Mouse (Mus musculus) right cerebral cortex, postnatal 14 days (tissue): ENCODE results near the gene Fbxl16.
A peak's percentile ranks its signal among the peaks of the same experiment; 100 is the strongest.

Source experiments
- DNase-seq: peaks from one replicate; pipeline ENCODE4 v3.0.0; 2022

Gene Fbxl16

DNA sequence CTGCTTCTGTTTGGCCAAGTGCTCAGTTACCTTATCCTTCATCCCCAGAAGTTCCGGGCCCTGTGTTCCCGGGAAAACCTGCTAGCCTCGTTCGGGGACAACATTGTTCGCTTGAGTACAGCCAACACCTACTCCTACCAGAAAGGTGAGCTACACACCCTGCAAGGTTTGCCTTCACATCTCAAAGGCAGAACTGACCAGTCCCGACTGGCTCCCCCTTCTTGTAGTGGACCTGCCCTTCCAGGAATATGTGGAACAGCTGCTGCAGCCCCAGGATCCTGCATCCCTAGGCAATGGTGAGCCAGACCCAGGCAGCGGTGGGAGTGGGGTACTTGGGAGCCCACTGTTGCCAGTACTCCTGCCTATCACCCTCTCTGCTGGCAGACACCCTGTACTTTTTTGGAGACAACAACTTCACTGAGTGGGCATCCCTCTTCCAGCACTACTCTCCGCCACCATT lies 20.7 kb downstream of the Fbxl16 start:
- DNase-seq: no peak

DNA sequence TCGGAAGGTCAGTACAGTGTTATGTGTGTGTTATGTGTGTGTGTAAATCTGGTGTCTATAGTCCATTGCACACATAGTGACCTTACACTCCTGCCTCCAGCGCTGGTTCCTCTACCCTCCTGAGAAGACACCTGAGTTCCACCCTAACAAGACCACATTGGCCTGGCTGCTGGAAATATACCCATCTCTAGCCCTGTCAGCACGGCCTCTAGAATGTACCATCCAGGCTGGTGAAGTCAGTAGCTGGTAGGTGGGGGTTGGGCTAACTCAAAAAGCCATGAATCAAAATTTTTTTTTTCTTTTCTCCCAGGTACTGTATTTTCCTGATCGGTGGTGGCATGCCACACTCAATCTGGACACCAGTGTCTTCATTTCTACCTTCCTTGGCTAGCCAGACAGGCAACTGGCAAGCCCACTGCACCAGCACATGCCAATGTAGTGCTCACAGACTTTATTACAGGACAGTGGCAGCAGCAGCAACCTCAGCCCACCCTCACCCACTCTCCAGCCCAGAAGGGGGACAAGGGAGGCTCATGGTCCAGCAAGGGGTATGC lies 21.4 kb downstream of the Fbxl16 start:
- DNase-seq: no peak

DNA sequence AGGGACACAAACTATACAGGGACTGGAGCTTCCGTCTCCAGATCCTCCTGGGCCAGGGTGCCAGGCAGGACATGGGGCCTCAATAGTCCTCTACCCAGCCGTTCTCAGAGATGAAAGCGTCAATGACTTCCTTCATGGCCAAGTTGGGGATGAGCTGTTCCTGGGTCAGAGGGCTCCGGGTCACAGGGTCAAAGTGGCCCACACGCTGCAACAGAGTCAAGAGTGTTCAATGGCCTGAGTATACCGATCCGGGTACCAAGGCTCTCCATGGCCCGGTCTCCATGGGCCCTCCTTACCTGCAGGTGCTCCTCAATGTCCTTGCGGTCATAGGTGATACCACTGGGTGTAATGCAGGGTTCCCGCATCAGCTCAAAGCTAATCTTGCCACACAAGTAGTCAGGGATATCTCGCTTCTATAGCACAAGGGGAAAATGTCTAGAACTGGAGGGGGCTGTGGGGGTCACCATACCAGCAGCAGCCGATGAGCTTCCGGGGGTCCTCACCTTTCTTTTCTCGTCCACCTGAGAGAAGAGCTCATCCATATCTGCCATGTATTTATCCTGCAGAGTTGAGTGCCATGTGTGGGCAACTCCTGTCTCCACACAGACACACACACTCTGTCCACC lies 22.0 kb downstream of the Fbxl16 start:
- no peak for DNase-seq

DNA sequence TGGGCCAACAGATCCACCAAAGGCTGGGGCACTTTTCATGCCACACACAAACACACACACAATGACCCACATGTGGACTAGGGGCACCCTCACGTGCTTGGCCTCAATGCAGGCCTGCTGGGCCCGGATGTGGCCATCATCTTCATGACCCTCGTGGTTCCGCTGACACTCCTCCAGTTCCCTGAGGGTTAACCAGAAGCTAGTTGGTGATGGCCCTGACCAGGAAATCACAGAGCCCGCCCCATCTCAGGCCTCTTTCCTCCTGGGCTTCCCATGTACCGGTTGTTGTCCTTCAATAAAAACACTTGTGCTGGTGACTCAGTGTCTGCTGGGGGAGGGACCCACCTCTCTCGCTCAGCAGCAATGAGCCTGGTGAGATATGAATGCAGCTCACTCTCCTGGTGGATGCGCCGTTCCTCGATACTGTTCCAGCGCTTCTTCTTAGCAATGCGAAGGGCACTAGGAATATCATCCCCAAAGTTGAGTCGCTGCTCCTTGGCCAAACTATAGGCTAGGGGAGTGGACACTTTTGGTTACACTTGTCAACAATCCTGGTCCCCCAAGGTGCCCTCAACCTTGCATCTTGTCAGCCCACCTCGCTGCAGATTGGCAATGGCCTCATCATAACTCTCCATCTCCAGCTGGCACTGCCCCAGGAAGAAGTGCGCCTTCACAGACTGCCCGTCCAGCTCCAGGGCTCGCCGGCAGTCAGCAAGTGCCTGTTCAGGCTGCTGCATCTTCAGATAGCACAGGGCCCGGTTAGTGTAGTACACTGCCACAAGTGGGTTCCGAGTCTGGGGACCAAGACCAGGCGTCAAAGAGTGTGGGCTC lies 22.8 kb downstream of the Fbxl16 start:
- peak; percentile 58 for DNase-seq

DNA sequence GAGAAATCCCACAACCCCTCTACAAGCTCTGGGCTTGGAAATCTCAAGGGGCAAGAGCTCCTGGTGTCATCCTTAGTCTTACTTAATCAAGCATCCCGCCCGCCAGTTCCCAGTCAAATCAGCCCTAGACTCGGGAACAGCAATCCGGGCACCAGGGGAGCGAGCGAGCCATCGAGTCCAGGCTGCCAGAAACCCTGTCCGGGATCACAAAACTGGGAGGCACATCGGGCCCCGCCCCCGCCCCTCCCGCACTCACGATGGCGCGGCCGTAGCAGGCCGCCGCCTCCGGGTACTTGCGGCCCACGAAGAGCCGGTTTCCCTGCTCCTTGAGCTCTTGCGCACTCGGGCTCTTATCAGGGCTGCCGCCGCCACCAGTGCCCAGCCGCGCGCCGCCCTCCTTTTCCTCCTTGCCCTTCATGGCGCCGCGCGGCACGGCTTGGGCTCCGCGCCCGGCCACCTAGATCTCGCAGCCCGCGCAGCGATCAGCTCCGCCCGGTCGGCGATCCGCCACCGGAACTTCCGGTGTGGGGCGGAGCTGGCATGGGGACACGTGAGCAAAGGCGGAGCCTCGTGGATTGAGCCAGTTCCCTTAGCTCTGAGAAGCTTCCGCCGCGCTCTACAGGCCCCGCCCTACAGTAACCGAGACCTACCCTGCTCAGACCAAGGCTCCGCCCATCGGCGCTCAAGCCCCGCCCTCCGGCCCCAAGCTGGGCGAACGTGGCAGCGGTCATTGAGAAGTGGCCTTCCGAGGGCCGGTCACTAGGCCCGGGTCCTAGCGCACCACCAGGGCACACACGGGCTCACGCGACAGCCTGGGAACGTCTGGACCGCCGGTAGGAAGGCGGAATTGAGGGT lies 23.8 kb downstream of the Fbxl16 start:
- peak; percentile 97 for DNase-seq

DNA sequence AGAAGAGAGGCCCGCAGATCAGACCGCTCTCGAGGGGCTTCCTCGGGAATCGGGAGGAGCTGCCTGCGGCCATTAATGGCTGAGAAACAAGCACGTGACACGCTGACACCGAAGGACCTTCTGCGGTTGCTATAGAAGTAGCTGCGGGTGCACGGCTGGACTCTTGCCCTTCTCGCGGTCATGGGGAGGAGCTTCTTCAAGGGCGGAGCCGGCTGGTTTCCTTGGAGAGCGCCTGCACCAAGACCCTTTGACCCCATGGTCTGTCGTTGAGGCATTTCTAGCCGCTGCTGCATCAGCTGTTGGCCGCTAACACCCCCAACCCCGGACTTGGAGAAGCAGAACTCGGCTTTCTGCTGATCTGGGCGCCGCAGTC lies 24.4 kb downstream of the Fbxl16 start, which contains the start of gene Stub1:
Stub1 (minus strand) TSS at position 114 of the 373 bp plus-strand sequence.
- peak; percentile 83 for DNase-seq

DNA sequence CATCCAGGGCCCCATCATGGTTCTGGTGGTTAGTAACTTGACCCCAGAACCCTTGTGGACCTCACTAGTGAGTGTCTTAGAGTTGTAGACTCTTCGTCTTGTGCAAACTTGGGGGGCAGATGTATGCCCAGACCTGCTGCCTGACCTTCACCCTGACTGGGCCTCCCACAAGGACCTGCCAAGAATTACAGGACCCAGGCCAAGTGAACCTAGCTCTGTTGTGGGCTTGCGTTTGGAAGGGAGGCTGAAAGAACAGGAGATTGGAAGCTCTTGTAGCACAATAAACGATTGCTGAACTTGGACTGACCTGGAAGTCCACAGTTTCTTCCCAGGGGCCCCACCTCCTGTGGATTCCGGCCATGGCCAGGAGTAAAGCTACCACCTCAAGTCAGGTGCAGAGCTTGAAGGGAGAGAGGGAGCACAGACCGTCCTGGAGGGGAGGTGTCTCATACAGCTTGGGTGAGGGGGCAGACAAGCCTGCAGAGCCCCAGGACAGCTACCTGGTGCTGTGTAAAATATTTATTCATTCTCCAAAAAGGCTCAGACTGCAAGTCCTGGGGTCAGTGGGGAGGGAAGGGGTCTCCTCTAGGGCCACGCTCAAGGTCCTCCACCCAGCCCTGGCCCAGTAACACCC lies 25.2 kb downstream of the Fbxl16 start:
- no peak for DNase-seq

DNA sequence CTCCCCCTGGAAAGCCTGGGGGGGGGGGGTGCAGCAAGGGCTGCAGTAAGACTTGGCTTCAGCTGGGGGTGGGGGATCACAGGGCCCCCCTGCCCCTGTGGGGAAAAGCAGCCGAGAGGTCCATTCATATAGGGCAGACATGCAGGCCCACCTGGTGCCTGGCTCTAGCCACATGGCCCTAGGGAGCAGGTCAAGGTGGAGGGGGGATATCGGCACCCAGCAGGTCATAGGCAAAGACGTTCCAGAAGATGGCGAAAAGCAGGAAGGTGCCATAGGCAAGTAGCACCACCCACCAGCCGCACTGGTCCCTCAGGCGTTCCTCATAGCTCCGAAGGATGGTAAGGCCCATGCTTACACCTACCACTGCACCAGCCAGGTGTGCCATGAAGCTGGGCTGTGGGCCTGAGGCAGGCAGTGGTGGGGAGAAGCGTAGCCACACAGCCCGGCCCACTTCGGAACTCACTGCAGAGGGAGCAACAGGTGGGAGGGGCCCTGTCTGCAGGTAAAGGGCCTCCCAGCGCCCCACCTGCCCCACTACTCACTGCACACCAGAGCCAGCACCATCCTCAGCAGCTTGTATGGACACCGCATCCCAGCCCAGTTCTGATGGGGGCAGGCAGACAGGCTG lies 25.8 kb downstream of the Fbxl16 start:
- no peak for DNase-seq

DNA sequence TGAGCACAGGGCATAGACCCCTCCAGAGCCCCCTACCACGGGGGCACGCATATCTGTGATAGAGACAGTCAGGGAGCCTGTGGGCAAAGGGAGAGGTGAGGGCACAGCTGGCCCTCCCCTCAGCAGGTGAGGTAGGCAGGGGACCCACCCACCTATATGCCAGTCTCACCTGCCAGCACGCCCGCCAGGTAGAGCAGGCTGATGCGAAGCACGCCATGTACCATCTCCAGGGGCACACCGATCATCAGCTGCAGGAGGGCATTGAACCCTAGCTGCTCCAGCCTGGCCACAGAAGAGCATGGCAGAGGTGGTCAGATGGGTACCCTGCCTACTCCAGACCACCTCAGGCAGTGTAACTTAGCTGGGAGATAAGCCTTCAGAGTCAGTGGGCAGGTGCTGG lies 26.4 kb downstream of the Fbxl16 start:
- DNase-seq: no peak

DNA sequence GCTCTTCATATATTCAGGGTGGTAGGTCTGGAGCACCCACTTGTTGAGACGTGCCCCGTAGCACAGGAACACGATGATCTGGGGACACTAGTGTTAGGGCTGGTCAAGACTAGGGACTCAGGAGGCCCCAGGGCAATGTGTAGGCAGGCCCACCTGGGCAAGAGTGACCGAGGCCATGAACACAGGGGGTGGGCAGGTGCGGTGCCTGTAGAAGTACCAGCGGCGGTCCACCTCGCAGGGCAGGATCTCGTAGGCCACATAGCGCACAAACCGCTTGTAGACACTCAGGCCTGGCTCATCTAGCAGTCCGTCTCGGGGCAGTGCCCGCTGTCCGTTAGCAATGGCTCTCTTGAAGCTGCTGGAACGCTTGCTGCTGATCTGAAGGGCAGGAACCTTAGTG lies 26.9 kb downstream of the Fbxl16 start:
- no peak for DNase-seq

DNA sequence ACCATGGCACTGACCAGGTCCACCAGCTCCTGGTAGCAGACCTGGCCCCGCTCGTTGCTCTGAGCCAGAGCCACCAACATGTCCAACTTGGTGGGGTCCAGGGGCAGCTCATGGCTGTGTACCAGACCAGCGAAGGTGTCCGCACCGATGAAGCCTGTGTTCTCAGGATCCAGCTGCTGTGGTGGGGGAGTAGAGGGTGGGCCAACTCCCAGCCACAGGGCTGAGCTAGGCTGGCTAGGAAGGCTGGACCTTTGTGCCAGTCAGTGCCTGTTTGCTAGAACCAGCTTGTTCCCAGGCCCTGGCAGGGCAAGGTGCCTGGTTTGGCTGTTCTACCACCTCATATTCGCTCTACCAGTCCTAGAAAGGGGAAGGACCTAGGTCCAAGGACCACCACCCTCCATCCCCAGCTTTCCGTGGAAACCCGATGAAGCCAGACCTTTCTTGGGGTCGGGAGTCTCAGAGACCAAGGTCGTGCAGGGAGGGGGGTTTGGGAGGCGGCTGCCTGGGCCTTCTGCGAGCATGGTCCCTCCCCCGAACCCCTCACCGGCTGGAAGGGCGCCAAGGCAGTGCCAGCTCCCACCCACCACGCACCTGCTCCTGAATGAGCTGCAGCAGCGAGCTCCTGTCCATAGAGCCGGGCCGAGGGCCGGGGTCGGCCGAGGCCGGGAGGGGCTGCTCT lies 27.7 kb downstream of the Fbxl16 start:
- DNase-seq: no peak

DNA sequence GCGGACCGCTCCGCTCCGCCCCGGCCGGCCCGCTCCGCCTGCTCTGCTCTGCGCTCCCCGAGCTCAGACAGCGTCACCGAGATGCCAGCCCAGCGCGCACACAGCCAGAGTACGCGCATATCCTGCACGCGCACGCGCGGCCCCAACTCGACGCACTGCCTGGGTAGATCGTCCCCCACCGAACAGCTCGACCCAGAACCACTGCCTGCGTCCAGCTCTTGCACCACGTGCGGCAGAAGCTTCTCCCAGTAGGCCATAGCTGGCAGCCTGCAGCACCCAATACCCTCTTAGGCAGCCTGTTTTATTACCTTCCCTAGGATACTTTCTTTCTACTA lies 28.2 kb downstream of the Fbxl16 start, which contains the start of gene Rhbdl1:
Rhbdl1 (minus strand) TSS at position 220 of the 335 bp plus-strand sequence.
- DNase-seq: peak; percentile 87

DNA sequence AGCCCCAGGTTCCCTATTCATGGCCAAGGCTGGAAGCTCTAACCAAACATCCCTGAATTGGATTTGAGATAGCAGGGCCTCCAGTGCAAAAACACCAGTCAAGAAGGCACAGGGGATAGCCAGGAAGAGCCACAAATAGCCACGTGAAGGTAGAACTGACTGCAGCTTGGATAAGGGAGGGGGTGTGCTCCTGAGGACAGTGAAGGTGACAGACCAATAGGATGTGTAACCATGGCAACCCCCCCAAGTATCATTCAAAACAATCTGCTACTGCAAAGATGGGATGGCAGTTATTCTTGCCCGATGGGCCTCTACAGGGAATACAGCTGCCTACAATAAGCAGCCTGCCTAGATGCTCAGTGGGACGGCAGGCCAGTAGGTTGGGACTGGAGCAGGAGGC lies 28.6 kb downstream of the Fbxl16 start:
- DNase-seq: no peak

DNA sequence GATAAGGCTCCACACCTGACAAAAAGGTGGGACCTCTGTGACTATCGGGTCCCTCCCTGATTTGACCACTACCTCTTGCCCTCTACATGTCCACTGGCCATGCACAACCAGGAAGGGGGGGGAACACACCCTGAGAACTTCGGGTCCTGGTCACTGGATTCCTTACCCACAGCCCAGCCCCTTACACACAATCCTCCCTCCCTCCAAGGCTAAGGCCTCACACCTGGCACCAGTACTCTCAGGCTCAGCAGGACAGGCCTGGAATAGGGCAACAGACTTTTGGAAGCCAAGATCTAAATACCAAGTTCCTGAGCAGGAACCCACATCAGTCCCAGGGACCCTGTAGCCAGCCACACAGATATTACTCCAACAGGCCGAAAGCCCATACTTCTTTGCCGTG lies 30.0 kb downstream of the Fbxl16 start:
- DNase-seq: no peak

DNA sequence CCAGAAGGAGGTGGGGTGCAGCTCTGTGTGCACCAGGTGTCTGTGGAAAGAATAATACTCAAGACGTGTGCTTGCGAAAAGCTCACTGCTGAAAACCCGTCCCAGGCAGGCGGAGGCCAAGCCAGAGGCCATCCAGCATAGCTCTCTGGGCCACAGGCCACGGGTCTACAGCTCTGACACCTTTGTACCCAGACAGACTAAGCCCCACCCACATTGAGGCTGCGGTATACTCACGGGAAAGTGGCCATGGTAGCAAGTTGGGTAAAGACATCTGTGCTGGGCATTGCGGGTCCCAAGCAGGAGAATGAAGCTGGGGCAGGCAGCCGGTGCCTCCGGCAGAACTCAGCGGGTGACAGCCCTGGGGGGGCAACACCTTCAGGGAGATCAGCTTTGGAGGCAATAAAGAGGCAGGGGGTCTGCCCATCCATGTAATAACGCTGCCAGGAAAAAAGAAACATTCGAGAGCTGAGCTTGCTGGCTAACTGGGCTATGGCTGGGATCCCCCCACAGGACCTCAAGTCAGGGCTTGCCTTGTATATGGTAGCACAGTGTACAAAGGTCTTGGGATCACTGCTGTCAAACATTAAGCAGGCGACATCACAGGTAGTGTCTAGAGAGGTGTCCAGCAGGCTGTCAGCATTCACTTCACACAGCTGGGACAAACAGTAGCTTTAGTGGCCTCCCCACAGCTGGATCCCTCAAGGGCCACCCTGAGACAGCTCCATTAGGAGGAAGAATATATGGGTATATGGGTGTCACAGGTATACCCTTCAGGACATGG lies 30.8 kb downstream of the Fbxl16 start:
- no peak for DNase-seq

DNA sequence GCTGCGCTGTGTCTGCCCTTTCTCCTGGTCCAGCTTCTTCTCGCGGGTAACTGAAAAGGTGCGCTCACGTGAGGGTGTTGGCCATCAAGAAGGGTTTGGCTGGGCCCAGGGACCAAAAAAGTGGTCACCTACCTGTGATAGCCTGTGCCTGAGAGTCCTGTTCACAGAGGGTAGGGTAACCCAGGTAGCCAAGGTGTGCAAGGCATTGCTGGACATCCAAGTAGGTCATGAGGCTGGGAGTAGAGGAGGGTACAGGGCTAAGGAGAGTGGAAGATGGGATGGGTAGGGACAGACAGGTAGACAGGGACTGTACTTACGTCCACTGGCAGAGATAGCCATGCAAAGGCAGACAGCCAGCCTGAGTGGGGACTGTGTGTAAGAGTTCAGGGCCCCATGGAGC lies 31.6 kb downstream of the Fbxl16 start:
- DNase-seq: no peak

DNA sequence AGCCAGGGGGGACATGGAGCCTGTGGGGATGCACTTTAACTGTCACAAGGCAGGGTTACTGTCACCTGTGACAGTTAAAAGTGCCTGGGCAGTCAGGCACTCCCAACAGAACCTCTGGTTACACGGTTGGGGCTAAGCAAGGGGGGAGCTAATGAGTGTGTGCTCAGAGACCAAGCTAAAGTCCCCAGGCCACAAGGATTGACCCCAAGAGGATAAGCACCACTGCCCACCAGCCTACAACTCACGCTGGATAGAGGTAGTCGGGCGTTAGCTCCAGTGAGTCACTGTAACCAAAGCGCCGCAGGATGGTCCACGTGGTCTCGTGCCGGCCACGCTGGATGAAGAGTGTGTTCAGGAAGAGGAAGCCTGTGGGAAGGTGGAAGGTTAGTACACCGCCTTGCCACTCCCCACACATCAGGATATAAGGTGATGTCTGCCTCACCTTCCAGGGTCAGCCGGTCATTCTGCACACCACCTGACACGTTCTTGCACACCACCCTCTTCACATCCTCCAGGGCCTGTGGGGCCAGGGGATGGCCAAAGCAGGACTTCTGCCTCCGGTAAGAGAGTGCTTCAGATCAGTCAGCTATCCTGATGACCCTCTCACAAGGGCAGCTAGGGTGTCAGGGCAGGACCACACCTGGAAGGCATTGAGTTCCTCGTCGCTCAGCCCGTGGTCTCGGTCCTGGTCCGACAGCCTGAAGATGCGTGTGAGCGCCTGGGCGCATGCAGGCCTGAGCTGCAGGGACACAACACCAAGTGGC lies 32.4 kb downstream of the Fbxl16 start, which contains the start of gene Gm20683:
Gm20683 (minus strand) TSS at position 647 of the 764 bp plus-strand sequence.
- DNase-seq: no peak

DNA sequence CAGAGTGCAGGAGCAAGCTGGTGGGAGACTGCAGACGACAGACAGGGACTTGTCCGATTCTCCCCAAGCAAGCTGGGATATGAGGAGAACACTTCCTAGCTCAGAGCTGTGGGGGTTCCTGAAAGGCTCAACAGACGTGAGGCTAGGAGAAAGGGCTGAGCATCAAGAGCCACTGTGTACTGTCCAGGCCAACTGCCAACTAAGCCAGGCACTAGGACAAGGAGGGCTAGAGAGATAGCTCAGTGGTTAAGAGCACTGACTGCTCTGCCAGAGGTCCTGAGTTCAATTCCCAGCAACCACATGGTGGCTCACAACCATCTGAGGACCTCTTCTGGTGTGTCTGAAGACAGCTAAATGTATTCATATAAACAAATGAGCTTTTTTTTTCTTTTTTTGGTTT lies 33.6 kb downstream of the Fbxl16 start:
- no peak for DNase-seq

DNA sequence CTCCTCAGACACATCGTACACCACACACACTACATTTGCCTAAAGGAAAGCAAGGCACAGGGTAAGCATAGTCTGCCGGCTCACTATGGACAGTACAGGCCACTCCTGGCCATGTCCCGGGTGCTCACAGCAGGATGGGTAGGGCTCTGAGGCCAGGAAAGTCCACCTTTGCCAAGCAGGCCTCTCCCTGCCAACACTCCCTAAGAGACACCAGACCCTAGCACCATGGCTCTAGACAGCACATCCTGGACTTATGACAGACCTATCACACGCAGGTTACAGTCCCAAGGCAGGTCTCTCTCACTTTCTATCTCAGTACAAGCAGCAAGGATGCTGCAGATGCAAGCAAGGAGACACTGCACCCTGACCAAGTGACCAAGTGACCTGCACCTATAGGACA lies 34.2 kb downstream of the Fbxl16 start:
- DNase-seq: no peak
